Mouse (Mus musculus): Measurements from ENCODE around the gene Slc9a7. TPM values are rescaled to one million over a fixed set of nuclear protein-coding genes. Genes with fewer than 3 reads are reported as not detected.

Gene Slc9a7
- polyA plus RNA-seq, 1 experiment, result 11.8 TPM

DNA sequence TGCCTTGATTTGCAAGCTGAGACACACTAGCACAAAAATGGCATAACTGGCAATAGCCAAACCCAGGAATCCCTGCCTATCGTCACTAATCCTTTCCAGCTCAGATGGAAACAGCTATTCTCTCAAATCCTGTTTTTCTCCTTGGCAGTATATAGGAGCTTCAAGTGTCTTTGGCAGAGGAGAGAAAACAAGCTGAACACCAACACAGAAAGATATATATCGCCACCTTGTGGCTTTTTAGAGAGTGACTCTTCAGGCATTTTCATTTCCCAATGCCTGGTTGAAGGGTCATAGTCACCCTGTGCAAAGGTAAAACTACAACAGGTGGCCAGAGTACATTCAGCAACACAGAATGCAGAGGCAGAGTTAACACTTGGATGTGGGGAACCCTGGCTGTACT is 134.1 kb downstream of the Slc9a7 start:
- peak; percentile 27; the same call in 1 of the 2 replicates for TF ChIP-seq CTCF (IDR thresholded peaks at IDR 0.05; ENCODE audit: borderline replicate concordance, extremely low read depth, insufficient read depth, insufficient read length)
- TF ChIP-seq POLR2A (IDR thresholded peaks at IDR 0.05; ENCODE audit: borderline replicate concordance, extremely low read depth, insufficient read depth, insufficient read length, poor library complexity, severe bottlenecking), result no peak
- peak; percentile 45 for DNase-seq (ENCODE audit: low read depth)

DNA sequence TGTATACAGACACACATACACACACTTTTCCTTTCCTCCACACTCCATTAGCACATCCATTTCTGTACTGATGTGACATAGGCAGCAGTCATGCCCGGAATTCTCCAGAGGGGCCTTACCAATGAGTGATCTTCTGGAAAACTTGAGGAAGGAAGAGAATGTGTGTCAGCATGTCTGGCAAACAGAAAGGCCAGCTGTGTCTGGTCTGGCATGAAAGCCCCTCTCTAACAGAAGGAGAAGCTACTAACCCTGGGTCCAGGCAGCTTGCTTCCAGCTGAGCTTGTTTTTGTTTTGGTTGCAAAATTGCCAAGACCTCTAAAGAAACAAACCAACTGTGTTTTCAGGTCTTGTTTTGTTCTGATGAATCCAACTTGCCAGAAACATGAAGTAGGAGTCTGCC is 162.1 kb downstream of the Slc9a7 start:
- peak; percentile 0 for DNase-seq (ENCODE audit: low read depth)

DNA sequence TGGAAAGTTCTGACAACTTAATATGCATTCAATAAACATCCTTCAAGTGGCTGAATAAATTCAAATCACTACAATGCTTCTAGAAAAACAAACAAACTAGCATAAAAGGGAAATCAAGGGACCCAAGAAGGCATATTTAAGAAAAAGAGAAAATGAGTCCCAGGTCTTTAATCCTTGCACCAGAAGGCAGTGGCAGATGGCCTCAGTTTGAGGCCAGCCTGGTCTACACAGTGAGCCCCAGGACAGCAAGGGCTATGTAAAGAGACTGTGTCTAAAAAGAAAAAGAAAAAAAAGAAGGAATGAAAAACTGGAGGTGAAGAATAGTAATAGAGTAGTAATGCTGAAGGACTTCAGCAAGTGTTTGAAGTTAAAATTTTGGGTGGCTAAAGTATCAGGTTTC is 162.7 kb downstream of the Slc9a7 start:
- TF ChIP-seq POLR2A (IDR thresholded peaks at IDR 0.05; ENCODE audit: borderline replicate concordance, extremely low read depth, insufficient read depth, insufficient read length, poor library complexity, severe bottlenecking) (no peak), CTCF (IDR thresholded peaks at IDR 0.05; ENCODE audit: borderline replicate concordance, extremely low read depth, insufficient read depth, insufficient read length) (no peak)
- DNase-seq (ENCODE audit: low read depth), result no peak

More for the DNA sequence above, 162.1 kb downstream of the Slc9a7 start:
- no peak for TF ChIP-seq POLR2A (IDR thresholded peaks at IDR 0.05; ENCODE audit: borderline replicate concordance, extremely low read depth, insufficient read depth, insufficient read length, poor library complexity, severe bottlenecking)

DNA sequence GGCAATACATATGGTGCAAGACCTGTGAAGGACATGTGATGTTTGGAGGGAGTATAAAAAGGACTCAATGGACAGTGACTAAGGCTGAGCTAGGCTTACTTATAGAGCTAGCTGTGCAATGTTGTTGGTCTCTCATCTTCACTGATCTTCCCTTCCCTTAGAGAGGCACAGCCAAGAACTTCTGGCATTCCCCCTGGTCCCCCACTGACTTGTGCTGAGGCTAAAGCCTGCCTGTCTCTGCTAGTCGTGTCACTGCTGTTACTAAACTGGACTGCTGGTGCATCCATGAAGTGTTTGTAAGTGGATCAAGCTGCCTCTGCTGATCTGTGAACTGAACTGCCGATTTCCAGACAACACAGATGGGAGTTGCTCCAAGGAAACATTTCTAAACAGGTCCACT is 166.1 kb downstream of the Slc9a7 start:
- TF ChIP-seq CTCF (IDR thresholded peaks at IDR 0.05; ENCODE audit: borderline replicate concordance, extremely low read depth, insufficient read depth, insufficient read length), result no peak
- no peak for TF ChIP-seq POLR2A (IDR thresholded peaks at IDR 0.05; ENCODE audit: borderline replicate concordance, extremely low read depth, insufficient read depth, insufficient read length, poor library complexity, severe bottlenecking)

DNA sequence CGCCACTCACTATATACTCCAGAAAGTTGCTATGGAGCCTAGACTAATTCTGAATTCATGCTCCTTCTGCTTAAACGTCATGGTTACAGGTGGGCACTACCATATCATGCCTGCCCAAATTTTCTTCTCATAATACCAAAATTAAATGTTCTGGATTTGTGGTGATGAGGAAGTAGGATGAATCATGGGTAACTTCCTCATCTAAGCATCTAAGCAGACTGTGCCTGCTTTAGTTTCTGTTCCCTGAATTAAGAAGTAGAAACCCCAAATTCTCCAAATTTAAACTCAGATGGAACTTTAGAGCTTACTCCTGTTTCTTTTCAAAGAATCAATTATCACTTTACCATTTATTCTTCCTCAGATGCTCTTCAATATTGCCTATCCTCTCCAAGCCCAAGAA is 173.9 kb downstream of the Slc9a7 start:
- DNase-seq (ENCODE audit: low read depth), result no peak
- TF ChIP-seq POLR2A (IDR thresholded peaks at IDR 0.05; ENCODE audit: borderline replicate concordance, extremely low read depth, insufficient read depth, insufficient read length, poor library complexity, severe bottlenecking), result no peak
- no peak for TF ChIP-seq CTCF (IDR thresholded peaks at IDR 0.05; ENCODE audit: borderline replicate concordance, extremely low read depth, insufficient read depth, insufficient read length)

More for the DNA sequence above, 166.1 kb downstream of the Slc9a7 start:
- no peak for DNase-seq (ENCODE audit: low read depth)

DNA sequence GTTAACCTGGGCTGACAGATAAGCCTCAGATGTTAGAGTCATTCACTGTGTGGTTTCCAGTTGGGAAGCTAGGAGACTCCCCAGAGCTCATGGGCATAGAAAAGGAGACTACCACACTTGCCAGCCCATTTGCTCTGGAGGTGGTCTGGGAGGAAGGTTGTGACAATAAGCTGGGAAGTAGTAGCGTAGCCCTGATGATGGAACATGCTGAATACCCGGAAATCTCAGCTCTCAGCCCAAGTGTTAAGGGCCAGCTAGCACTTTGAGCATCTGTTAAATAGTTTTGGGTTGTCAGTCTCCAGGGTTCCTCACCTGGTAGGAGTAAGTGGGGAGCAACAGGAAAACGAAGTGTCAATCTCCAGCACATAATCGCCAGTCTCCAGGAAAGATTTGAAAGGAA is 221.4 kb downstream of the Slc9a7 start:
- TF ChIP-seq POLR2A (IDR thresholded peaks at IDR 0.05; ENCODE audit: borderline replicate concordance, extremely low read depth, insufficient read depth, insufficient read length, poor library complexity, severe bottlenecking), result no peak
- no peak for TF ChIP-seq CTCF (IDR thresholded peaks at IDR 0.05; ENCODE audit: borderline replicate concordance, extremely low read depth, insufficient read depth, insufficient read length)
- DNase-seq (ENCODE audit: low read depth), result no peak

DNA sequence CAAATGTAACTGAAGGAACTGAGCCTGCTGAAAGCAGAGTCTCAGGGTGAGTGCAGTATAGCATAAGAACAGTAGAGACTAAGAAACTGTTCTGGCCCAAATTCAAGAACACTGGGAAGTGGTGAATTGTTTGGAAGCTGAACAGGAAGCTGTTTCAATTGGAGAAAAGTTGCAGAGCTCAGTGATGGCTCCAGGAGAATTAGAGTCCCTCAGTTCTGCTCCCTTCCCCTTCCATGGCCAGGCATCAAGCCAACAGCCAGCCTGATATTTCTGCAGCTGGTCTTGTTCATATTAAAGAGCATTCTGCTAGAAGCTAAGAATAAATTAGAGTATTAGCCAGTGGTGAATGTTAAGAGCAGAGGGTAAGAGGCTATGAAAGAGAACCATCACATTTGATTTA is 225.0 kb downstream of the Slc9a7 start:
- peak; percentile 2 for DNase-seq (ENCODE audit: low read depth)
- TF ChIP-seq POLR2A (IDR thresholded peaks at IDR 0.05; ENCODE audit: borderline replicate concordance, extremely low read depth, insufficient read depth, insufficient read length, poor library complexity, severe bottlenecking), result no peak
- TF ChIP-seq CTCF (IDR thresholded peaks at IDR 0.05; ENCODE audit: borderline replicate concordance, extremely low read depth, insufficient read depth, insufficient read length), result no peak

DNA sequence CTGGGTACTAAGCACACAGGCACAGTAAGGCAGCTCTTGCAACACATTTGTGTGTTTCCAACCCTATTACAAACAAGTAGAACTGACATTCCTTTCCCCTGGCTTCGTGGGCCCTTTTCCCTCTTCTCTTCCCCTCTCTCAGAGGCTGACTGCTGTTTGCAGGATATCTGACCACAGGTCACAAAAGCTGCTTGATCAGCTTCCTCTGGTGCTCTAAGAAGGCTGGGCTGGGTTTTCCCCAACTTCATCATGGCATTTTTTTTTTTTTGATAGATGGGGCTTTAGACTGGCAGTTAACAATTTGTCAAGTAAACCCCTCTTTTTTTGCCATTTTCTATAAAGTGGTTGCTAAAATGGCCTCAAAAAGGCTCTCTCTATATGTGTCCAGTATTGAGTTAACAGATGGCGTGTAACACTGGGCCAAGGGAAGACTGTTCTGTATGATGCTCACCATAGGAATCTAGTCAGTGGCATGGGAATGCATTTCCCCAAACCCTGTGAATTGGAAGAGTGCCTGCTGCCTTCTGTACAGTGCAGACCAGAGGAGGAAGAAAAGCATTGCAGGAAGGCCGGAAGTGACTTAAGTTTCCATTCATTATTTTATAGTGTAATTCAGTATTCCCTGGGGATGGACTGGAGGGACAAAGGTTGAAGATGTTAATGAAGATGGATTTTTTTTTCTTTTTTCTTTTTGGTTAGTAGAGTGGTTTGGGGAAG is 229.7 kb downstream of the Slc9a7 start:
- TF ChIP-seq POLR2A (IDR thresholded peaks at IDR 0.05; ENCODE audit: borderline replicate concordance, extremely low read depth, insufficient read depth, insufficient read length, poor library complexity, severe bottlenecking) (no peak), CTCF (IDR thresholded peaks at IDR 0.05; ENCODE audit: borderline replicate concordance, extremely low read depth, insufficient read depth, insufficient read length) (no peak)
- peak; percentile 3 for DNase-seq (ENCODE audit: low read depth)

DNA sequence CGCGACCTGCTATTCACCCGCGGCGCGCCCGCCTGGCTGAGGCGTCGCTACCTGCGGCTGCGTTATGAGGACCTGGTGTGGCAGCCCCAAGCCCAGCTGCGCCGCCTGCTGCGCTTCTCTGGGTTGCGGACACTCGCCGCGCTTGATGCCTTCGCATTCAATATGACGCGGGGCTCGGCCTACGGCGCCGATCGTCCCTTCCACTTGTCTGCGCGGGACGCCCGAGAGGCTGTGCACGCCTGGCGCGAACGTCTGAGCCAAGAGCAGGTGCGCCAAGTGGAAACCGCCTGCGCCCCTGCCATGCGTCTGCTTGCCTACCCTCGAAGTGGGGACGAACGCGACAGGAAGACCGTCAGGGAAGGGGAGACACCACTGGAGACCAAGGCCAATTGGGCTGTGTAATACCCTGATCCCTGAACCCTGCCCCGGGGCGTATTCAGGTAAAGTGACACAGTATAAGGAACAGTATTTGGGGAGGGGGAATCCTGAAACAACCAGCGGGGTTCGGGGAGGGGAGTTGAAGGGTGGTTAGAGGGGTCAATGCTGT is 230.8 kb downstream of the Slc9a7 start:
- no peak for TF ChIP-seq POLR2A (IDR thresholded peaks at IDR 0.05; ENCODE audit: borderline replicate concordance, extremely low read depth, insufficient read depth, insufficient read length, poor library complexity, severe bottlenecking)
- peak; percentile 29 for DNase-seq (ENCODE audit: low read depth)

DNA sequence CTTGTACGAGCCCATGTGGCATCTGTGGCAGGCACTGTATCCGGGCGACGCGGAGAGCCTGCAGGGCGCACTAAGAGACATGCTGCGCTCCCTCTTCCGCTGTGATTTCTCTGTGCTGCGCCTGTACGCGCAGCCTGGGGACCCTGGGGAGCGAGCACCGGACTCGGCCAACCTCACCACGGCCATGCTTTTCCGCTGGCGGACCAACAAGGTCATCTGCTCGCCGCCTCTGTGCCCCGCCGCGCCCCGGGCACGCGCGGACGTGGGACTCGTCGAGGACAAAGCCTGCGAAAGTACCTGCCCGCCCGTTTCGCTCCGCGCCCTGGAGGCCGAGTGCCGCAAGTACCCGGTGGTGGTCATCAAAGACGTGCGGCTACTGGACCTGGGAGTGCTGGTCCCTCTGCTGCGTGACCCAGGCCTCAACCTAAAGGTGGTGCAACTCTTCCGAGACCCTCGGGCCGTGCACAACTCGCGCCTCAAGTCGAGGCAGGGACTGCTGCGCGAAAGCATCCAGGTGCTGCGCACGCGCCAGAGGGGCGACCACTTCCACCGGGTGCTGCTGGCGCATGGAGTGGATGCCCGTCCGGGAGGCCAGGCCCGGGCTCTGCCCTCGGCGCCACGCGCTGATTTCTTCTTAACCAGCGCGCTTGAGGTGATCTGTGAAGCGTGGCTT is 231.4 kb downstream of the Slc9a7 start:
- no peak for TF ChIP-seq CTCF (IDR thresholded peaks at IDR 0.05; ENCODE audit: borderline replicate concordance, extremely low read depth, insufficient read depth, insufficient read length)
- TF ChIP-seq POLR2A (IDR thresholded peaks at IDR 0.05; ENCODE audit: borderline replicate concordance, extremely low read depth, insufficient read depth, insufficient read length, poor library complexity, severe bottlenecking), result no peak
- peak; percentile 40 for DNase-seq (ENCODE audit: low read depth)

DNA sequence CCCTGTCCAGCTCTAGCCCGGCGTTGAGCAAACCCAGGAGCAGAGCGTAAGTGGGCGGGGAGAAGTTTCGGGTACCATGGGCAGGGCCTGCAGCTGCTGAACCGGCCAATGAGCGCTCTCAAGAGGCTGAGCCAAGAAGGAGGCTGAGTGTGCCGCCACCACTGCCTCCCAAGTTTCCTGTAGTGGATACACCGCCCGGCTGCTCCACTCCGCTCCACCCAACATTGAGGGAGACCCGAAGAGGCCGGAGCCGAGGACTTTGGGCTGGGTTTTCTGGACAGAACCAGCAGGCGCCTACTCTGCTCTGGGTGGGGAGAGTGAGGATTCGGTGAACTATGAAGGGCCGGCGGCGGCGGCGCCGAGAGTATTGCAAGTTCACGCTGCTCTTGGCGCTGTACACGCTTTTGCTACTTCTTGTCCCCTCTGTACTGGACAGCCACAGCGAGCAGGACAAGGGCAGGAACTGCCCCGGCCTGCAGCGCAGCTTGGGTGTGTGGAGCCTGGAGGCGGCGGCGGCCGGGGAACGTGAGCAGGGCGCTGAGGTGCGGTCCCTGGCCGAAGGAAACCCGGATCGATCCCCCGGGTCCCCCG is 232.1 kb downstream of the Slc9a7 start, which contains the start of gene Chst7:
Chst7 (plus strand) TSS at position 180 of the 591 bp plus-strand sequence.
- DNase-seq (ENCODE audit: low read depth), result peak; percentile 79
- no peak for TF ChIP-seq POLR2A (IDR thresholded peaks at IDR 0.05; ENCODE audit: borderline replicate concordance, extremely low read depth, insufficient read depth, insufficient read length, poor library complexity, severe bottlenecking)
- TF ChIP-seq CTCF (IDR thresholded peaks at IDR 0.05; ENCODE audit: borderline replicate concordance, extremely low read depth, insufficient read depth, insufficient read length), result no peak

Other genes starting within 250 kb of the Slc9a7 start
- 3.1 and 4.4 TPM in 2 replicates for gene Chst7, start 232.2 kb downstream of the Slc9a7 start, polyA plus RNA-seq (2012; rRNA removed)
- 9.4 and 10.8 TPM in 2 replicates for gene Rp2, start 72.7 kb upstream of the Slc9a7 start, polyA plus RNA-seq (2012; rRNA removed)
- 9.5 and 10.3 TPM in 2 replicates for gene Jade3, start 133.9 kb upstream of the Slc9a7 start, polyA plus RNA-seq (2012; rRNA removed)

All from brain, embryonic 14.5 days (tissue).